9 mouse cellular contexts compared by ENCODE assay signal in genomic region chr12:17358981-17359380, GRCm38 (mm10). TPM values are rescaled to one million over a fixed set of nuclear protein-coding genes. Genes with fewer than 3 reads are reported as not detected.
A peak's percentile ranks its signal among the peaks of the same experiment; 100 is the strongest.
DNase-seq lines count a peak whose midpoint lies in the region; ATAC-seq and TF ChIP-seq lines count a peak whose summit lies in the region.
"Had no signal": no experiment of that assay in that cellular context is flagged by ENCODE, and none has a peak within 500 bp of the region (broad histone marks: within the 10 kb centered on the region; RNA-seq: fewer than 3 reads in every experiment).

No protein-coding gene starts in this region.

- peaks cover 99% of the 10 kb centered on the region for H3K36me3 ChIP-seq in hindbrain, embryonic 10.5 days
- H3K36me3 ChIP-seq in hindbrain, embryonic 13.5 days: peaks cover 83% of the 10 kb centered on the region
- H3K36me3 ChIP-seq in stomach, postnatal 0 days (ENCODE audit: control insufficient read depth, insufficient read depth, low read length): peaks cover 17% of the 10 kb centered on the region
- peaks cover 30% of the 10 kb centered on the region for H3K36me3 ChIP-seq in intestine, embryonic 15.5 days

- H3K9ac ChIP-seq in hindbrain, embryonic 13.5 days: no peak overlapping the region
- no peak overlapping the region for H3K9ac ChIP-seq in stomach, postnatal 0 days (ENCODE audit: low read length)
- H3K9ac ChIP-seq in intestine, embryonic 15.5 days: no peak overlapping the region
- H3K9ac ChIP-seq: midbrain, embryonic 13.5 days had no signal

- no peak for ATAC-seq in hindbrain, embryonic 13.5 days (ENCODE audit: low FRiP score)
- ATAC-seq in stomach, postnatal 0 days (ENCODE audit: low FRiP score, low TSS enrichment): no peak
- no peak for ATAC-seq in intestine, embryonic 15.5 days
- ATAC-seq: midbrain, embryonic 13.5 days had no signal

- no peak overlapping the region for H3K4me2 ChIP-seq in hindbrain, embryonic 13.5 days
- H3K4me2 ChIP-seq in stomach, postnatal 0 days (replicated peaks; ENCODE audit: low read depth): no peak overlapping the region
- H3K4me2 ChIP-seq in intestine, embryonic 15.5 days (replicated peaks): no peak overlapping the region
- H3K4me2 ChIP-seq: midbrain, embryonic 13.5 days had no signal

- no peaks in the 10 kb centered on the region for H3K27me3 ChIP-seq in hindbrain, embryonic 10.5 days (ENCODE audit: insufficient read depth, poor library complexity, severe bottlenecking)
- H3K27me3 ChIP-seq in hindbrain, embryonic 13.5 days: no peaks in the 10 kb centered on the region
- no peaks in the 10 kb centered on the region for H3K27me3 ChIP-seq in stomach, postnatal 0 days (ENCODE audit: control insufficient read depth, insufficient read depth, low read length)
- H3K27me3 ChIP-seq in intestine, embryonic 15.5 days (replicated peaks): no peaks in the 10 kb centered on the region
- H3K27me3 ChIP-seq: midbrain, embryonic 13.5 days had no signal

- no peak overlapping the region for H3K4me3 ChIP-seq in hindbrain, embryonic 10.5 days
- no peak overlapping the region for H3K4me3 ChIP-seq in hindbrain, embryonic 13.5 days
- H3K4me3 ChIP-seq in stomach, postnatal 0 days (ENCODE audit: low read depth, low read length): no peak overlapping the region
- no peak overlapping the region for H3K4me3 ChIP-seq in intestine, embryonic 15.5 days (replicated peaks)
- H3K4me3 ChIP-seq: midbrain, embryonic 13.5 days had no signal

- DNase-seq in hindbrain, embryonic 10.5 days (ENCODE audit: low spot score): peak; percentile 4
- DNase-seq in right cerebral cortex, postnatal 14 days: peak; percentile 40
- no peak for DNase-seq in right cerebral cortex, adult 18-20 months
- DNase-seq in kidney, adult 9 months: peak; percentile 88
- DNase-seq in stomach, postnatal 0 days (ENCODE audit: low spot score): peak; percentile 22
- DNase-seq in urinary bladder, adult 18-20 months (ENCODE audit: low spot score in 2 of 2): no peak

- peaks cover 15% of the 10 kb centered on the region for H3K4me1 ChIP-seq in hindbrain, embryonic 10.5 days (replicated peaks)
- H3K4me1 ChIP-seq in hindbrain, embryonic 13.5 days (replicated peaks): peaks cover 6% of the 10 kb centered on the region; the same call in 1 of the 2 replicates
- H3K4me1 ChIP-seq in stomach, postnatal 0 days (replicated peaks; ENCODE audit: control insufficient read depth, insufficient read depth): no peaks in the 10 kb centered on the region
- no peaks in the 10 kb centered on the region for H3K4me1 ChIP-seq in intestine, embryonic 15.5 days (replicated peaks)

- TF ChIP-seq CTCF in stomach, postnatal 0 days (IDR thresholded peaks at IDR 0.05; ENCODE audit: low read depth): peak; percentile 53

- no peak for TF ChIP-seq EP300 in stomach, postnatal 0 days (optimal IDR thresholded peaks at IDR 0.05)

- 91% methylated on average over 9 of the region's 9 CpGs for WGBS in hindbrain, embryonic 10.5 days
- WGBS in hindbrain, embryonic 13.5 days: 89% methylated on average over 9 of the region's 9 CpGs
- WGBS in stomach, postnatal 0 days: 84% methylated on average over 9 of the region's 9 CpGs
- 90% methylated on average over 9 of the region's 9 CpGs for WGBS in intestine, embryonic 15.5 days

- no peaks in the 10 kb centered on the region for H3K9me3 ChIP-seq in hindbrain, embryonic 10.5 days
- H3K9me3 ChIP-seq in hindbrain, embryonic 13.5 days: no peaks in the 10 kb centered on the region
- no peaks in the 10 kb centered on the region for H3K9me3 ChIP-seq in stomach, postnatal 0 days (ENCODE audit: control insufficient read depth, low read length)
- H3K9me3 ChIP-seq in intestine, embryonic 15.5 days: no peaks in the 10 kb centered on the region
- H3K9me3 ChIP-seq: midbrain, embryonic 13.5 days had no signal

- H3K27ac ChIP-seq in hindbrain, embryonic 10.5 days: no peak overlapping the region
- no peak overlapping the region for H3K27ac ChIP-seq in hindbrain, embryonic 13.5 days
- H3K27ac ChIP-seq in stomach, postnatal 0 days (replicated peaks): no peak overlapping the region
- no peak overlapping the region for H3K27ac ChIP-seq in intestine, embryonic 15.5 days
- H3K27ac ChIP-seq: midbrain, embryonic 13.5 days had no signal

RNA-seq across cellular contexts. Expression of gene Nol10, which starts 10.7 kb away (rescaled TPM):
- polyA plus RNA-seq in hindbrain, embryonic 10.5 days (2016; fragmentation: Nextera tagmentation; extraction: Ambion mirVana): 28.8 and 34.5 TPM in 2 replicates
- 20.8 and 22.1 TPM in 2 replicates for polyA plus RNA-seq in hindbrain, embryonic 13.5 days (2015; fragmentation: Nextera tagmentation; extraction: Ambion mirVana)
- 7.3 and 8.2 TPM in 2 replicates for polyA plus RNA-seq in stomach, postnatal 0 days (2015; fragmentation: Nextera tagmentation; extraction: Ambion mirVana)
- polyA plus RNA-seq in intestine, embryonic 15.5 days (2015; fragmentation: Nextera tagmentation; extraction: Ambion mirVana): 16.7 and 18.9 TPM in 2 replicates

RNA-seq across cellular contexts. Expression of gene Atp6v1c2, which starts 29.8 kb away (rescaled TPM):
- 0.72 and 0.73 TPM in 2 replicates for polyA plus RNA-seq in hindbrain, embryonic 10.5 days (2016; fragmentation: Nextera tagmentation; extraction: Ambion mirVana)
- polyA plus RNA-seq in hindbrain, embryonic 13.5 days (2015; fragmentation: Nextera tagmentation; extraction: Ambion mirVana): 0.26 and 0.50 TPM in 2 replicates
- 14.6 and 16.3 TPM in 2 replicates for polyA plus RNA-seq in stomach, postnatal 0 days (2015; fragmentation: Nextera tagmentation; extraction: Ambion mirVana)
- 0.11 TPM in 1 of 2 replicates, not detected in the other for polyA plus RNA-seq in intestine, embryonic 15.5 days (2015; fragmentation: Nextera tagmentation; extraction: Ambion mirVana)

Comparison
In these comparisons a context has a peak if more than half of its experiments do, and no peak if none do; other contexts are left out.
1. DNase-seq: peak in hindbrain, embryonic 10.5 days (single experiment), right cerebral cortex, postnatal 14 days (single experiment), kidney, adult 9 months (single experiment) and stomach, postnatal 0 days (single experiment); none in right cerebral cortex, adult 18-20 months (single experiment) and urinary bladder, adult 18-20 months (0 of 2).